Mouse (Mus musculus): ENCODE measurements around the gene Aldh18a1.
"Not testable (repeated sequence)": the region's sequence is repeated elsewhere in the genome, so short reads cannot be mapped to it uniquely, and the experiment has no call there.

The Aldh18a1 gene

GRCm38 (mm10) chr19:40588293-40588654, at the start of gene Aldh18a1:
Gene Aldh18a1, minus strand, starts transcription at chr19:40588463.
- DNase-seq (ENCODE audit: low spot score in 2 of 2): peak; percentile 91

DNA sequence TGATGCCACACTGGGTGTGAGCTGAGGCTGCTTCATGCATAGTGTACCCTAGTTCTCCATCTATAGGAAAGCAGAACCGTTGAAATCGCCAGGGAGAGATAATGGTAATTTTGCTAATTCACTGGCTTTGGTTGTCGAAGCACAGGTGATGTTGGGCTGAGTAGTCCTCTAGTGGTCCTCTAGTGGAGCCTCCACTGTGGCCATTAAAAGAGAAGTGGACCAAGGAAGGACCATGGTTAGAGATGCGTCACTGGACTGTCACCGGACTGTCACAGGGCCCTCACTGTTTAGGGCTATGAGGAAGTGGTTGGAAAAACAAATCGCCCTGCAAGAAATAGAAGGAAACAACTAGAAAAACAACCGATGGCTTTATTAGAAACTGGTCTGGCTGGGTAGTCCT, 49.3 kb upstream of the Aldh18a1 start:
- no peak for DNase-seq (ENCODE audit: low spot score in 2 of 2)

DNA sequence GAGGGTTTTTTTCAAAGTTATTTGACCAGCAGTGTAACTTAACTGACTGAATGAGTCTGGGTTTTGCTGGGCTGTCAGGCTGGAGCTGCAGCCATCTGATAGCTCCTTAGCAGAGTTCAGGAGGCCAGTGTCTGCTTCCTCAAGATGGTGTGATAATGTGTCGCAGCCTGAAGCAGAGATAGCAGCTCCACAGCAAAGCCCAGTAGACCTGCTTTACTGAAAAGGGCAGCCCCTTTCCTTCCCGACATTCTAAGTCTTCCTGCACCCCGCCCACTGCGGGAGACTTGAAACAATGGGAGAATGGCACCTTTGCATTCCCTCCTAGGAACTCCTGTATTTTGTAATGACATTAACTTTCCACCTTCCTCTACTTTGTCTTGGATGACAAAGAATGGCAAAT, 48.8 kb upstream of the Aldh18a1 start:
- DNase-seq (ENCODE audit: low spot score in 2 of 2): no peak

DNA sequence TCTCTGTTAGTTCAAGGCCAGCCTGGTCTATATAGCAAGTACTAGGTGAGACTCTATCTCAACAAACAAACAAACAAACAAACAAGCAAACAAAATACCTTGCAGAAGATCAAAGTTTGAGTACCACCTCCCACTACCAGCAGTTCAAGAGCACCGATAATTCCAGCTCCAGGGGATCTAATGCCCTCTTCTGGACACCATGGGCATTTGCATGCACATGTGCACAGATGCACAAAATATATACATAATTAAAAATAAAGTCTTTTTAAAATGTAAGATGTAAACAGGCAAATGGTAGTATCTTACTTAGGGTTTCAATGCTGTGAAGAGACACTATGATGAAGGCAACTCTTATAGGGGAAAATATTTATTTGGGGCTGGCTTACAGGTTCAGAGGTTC, 44.9 kb upstream of the Aldh18a1 start:
- DNase-seq (ENCODE audit: low spot score in 2 of 2): no peak

- no peak for DNase-seq (ENCODE audit: low spot score in 2 of 2)
These were observed 44.4 kb upstream of the Aldh18a1 start for GRCm38 (mm10) chr19:40632668-40633067.

- DNase-seq (ENCODE audit: low spot score in 2 of 2): no peak
These were observed 43.9 kb upstream of the Aldh18a1 start for GRCm38 (mm10) chr19:40632193-40632592.

DNA sequence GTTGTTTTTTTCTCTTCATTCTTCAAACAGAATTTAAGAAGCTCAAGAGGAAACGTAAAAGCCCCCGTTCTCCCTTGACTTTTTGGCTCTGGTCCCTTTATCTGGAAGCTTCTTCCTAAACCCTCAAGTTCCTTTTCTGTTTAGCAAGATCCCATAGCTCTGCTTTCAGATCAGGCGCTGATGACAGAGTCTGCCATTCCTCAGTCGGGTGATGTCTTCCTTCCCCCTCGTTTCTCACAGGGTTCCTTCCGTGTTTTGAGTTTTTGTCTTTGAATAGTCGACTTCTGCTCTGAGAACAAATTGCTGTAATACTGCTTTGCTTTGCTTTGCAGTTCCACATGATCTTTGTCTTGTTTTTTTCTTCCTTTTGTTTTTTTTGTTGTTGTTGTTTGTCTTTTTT, 42.3 kb upstream of the Aldh18a1 start:
- DNase-seq (ENCODE audit: low spot score in 2 of 2): peak in 1 of 2 experiments; percentile 35

DNA sequence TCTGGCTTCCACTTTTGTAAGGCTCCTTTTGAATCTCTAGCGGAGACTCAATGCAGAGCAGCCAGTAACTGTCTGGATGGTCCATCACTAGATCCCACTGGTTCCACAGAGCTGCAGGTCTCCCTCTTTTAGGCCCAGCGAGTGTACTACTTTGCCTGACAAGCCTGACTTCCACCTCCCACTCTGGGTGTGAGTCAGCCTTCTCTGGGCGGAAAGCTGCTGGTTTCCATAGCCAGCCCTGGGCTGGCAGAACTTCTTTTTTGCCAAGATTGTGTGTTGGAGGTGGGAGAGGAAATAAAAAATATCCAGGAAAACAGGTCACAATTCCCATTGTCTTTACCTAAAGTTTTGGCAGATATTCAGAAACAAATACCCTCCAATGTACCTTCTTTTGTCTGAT, 41.8 kb upstream of the Aldh18a1 start:
- DNase-seq (ENCODE audit: low spot score in 2 of 2): no peak

DNA sequence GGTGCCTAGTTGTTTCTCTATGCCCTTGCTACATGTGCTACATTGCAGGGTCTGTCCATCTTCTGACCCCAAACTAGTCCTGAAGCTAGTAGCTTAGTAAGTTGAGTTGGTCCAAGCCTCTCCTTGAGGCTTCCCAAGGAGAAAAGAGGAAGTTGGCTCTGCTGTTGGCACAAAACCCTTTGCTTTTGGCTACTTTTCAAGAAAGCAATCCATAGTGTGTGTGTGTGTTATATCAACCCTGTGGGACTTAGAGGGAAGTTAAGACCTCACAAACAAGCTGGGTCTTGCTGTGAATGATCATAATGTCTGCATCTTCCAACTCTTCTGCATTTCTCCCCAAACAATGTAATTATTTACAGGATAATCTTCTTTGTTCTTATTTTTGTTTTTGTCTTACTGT, 40.7 kb upstream of the Aldh18a1 start:
- DNase-seq (ENCODE audit: low spot score in 2 of 2): no peak

DNA sequence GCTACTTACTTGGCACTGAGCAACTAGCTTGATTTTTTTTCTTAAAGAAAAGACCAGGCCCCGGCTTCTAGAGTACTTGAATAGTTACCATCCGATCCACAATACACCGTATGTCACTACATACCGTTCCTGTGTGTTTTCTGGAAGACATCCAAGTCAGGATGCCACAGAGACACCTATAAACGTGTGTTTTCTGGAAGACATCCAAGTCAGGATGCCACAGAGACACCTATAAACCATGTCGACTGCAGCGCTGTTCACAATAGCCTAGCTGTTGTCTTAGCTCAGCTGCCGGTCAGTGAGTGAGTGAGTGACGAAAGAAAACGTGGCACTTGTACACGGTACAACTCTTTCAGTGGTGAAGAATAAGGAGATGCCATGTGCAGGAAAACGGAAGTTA, 37.7 kb upstream of the Aldh18a1 start:
- no peak for DNase-seq (ENCODE audit: low spot score in 2 of 2)

DNA sequence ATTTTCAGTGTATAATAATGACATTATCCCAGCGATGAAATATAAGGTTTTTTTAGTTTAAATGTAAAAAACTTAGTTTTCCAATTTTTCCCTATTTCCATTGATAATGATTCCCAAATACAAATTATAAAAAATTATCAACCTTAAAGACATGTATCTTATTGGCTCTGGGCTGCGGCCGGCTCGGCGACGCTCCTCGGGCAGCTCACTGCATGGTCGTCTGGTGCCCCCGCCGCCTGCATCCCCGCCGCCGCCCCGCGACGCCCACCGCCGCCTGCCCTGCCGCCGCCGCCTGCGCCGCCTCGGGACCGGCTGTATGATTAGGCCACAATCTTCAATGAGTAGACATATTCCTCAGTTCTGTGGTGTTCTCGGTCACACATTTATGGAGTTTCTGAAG, 33.4 kb upstream of the Aldh18a1 start:
- not testable (repeated sequence) for DNase-seq (ENCODE audit: low spot score in 2 of 2)

DNA sequence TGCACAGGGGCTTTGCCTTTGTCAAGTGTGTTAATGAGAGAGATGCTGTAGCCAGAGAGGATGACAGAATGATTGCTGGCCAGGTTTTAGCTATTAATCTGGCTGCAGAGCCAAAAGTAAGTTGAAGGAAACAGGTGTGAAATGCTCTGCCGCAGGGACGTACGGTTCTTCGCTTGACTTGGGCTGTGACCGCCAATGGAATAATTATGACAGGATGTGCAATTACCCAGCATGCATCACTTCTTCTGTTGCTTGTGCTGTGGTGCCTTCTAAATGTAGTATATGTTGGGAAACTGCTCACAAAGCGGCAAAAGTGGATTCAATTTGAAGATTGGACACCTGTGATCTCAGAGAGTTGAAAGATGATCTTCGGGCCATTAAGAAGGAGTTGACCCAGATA, 27.8 kb upstream of the Aldh18a1 start:
- peak; percentile 56 to 64 for DNase-seq (ENCODE audit: low spot score in 2 of 2)

- DNase-seq (ENCODE audit: low spot score in 2 of 2): no peak
These were observed 26.5 kb upstream of the Aldh18a1 start for GRCm38 (mm10) chr19:40614811-40615210.

DNA sequence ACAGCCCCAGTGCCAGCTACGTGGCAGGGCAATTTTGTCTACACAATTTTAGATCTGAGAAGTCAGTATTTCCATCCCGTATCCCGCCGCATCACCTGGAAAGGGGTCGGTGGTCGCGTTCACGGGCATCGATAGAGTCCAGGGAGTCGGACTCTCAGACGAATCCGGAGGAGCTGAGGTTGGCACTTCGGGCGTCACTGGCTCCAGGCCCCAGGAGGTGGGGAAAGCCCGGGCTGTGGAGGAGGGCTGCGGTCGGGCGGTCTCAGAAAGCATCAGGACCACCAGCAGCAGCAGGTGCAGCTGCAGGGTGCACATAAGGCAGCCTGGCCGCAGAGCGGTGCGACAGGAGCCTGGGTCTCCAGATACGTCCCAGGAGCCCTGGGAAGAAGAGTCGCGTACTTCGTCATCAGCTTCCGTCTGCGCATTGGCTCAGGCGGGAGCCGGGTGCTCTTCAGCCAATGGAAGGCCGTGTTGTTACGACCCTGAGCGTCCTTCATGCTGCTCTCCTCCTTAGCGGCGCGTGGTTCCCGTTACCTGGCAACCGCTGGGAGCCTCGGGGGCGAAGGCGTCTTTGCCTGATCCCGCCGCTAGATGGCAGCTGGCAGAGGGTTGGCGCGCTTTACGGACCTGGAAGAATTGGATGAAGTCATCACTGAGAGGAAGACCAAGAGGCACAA, 23.7 kb upstream of the Aldh18a1 start, which contains the start of the genes Tctn3 and Entpd1:
Tctn3 (minus strand) TSS at position 404 of the 677 bp plus-strand sequence.
Entpd1 (plus strand) TSS at position 537 of the 677 bp plus-strand sequence.
- DNase-seq (ENCODE audit: low spot score in 2 of 2): peak; percentile 94 to 95

- no peak for DNase-seq (ENCODE audit: low spot score in 2 of 2)
These were observed 19.4 kb upstream of the Aldh18a1 start for GRCm38 (mm10) chr19:40607676-40608075.

DNA sequence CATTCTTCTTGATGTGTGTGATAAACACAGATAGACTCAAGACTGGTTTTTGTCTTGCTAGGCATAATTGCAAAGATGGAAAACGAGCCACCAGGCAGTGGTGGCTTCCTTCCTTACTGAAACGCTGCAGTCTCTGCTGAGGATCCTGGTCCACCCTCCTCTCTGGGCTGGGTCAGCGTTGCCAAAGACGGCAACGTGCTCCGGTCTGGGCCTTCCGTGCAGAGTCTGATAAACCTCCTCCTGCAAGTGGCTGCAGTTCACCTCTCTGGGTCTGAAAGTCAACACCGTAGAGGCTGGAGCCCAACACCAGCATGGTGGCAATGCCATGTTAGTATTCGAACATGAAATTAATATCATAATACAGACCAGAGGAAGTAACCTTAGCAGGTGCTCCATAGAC, 16.9 kb upstream of the Aldh18a1 start:
- no peak for DNase-seq (ENCODE audit: low spot score in 2 of 2)

- DNase-seq (ENCODE audit: low spot score in 2 of 2): no peak
These were observed 13.6 kb upstream of the Aldh18a1 start for GRCm38 (mm10) chr19:40601870-40602269.

GRCm38 (mm10) chr19:40600846-40601245, 12.6 kb upstream of the Aldh18a1 start:
- DNase-seq (ENCODE audit: low spot score in 2 of 2): not testable (repeated sequence)

DNA sequence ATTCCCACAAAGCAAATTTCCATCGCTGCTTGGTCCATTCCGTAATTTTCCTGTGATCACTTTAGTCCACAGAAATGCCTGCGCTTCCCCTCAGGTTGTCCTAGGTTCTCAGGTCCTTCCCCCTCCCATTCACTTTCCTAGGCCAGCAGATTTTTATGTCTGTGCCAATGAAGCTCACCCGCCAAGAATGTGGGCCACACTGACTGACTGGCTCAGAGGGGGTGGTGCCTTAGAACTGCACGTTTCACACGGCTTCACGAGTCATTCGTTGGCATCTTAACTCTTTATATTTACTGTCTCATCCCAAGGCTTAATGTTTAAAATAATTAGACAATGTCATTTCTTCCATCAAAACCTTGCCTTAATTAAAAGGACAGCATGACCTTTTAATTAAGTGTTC, 7.6 kb upstream of the Aldh18a1 start:
- DNase-seq (ENCODE audit: low spot score in 2 of 2): no peak

DNA sequence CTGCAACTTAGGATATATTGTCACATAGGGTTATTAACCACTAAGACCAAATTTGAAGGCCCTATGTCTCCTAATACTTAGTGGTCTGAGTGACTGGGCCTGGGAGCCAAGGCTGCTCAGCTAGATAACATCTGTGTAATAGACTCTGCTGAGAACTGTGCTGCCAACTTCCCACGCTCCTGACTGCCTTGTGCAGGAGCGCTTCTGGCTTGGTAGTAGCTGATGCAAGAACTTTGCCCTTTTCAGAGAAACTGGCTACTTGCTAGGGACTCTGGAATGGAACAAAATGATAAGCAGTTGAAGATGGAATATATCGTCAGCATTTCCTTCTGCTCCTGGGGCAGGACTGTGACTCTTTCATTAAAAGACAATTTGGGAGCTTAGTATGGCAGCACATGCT, 7.0 kb upstream of the Aldh18a1 start:
- DNase-seq (ENCODE audit: low spot score in 2 of 2): no peak

- DNase-seq (ENCODE audit: low spot score in 2 of 2): no peak
These were observed 1.2 kb upstream of the Aldh18a1 start for GRCm38 (mm10) chr19:40589530-40589880.

GRCm38 (mm10) chr19:40588847-40589529, 725 bp upstream of the Aldh18a1 start:
- peak; percentile 89 to 92 for DNase-seq (ENCODE audit: low spot score in 2 of 2)

DNA sequence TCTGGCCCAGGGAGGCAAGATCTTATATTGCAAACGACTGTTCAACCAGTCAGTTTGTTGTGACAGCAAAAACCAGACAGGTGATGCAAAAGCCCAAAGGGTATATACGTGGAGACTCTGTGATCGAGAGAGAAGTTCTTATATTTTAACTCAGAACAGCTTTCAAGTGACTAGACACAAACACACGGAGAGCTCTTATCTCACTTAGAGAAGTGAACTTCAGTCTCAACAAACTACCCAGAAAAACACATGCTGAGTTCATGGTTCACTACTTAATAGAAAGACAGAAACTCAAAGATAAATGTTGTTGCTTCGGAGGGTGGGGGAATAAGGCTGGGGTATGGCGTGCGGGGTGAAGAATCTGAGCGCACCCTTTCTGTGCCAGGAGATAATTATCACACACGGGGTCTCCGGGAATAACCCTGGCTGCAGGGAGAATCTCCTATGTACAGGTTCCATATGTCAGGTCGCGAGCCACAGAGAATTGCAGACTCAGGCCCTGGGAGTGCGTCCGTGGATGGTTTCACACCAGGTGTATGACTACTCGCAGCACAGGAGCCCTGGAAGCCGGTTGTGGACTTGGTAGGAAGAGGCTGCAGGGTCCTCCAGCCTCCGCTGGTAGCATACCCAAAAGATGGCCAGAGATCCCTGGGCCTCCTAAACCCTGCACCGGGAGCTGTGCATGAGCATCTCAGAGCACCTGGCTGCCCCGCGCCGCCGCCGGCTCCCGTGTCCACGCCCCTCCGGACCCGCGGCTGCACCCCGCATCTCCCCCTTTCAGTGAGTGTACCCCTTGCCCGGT, 571 bp downstream of the Aldh18a1 start:
- no peak for DNase-seq (ENCODE audit: low spot score in 2 of 2)

Measured in spleen, postnatal 36 days (tissue).